Mouse (Mus musculus) spleen, adult 2 months (tissue): Measurements from ENCODE around the gene Prm1.

Experiments
- CTCF ChIP-seq: fragments of 200-500 bp; IDR thresholded peaks from 2 replicates; pipeline ENCODE4 v1.5.1; 2011; ENCODE audit warnings: mild to moderate bottlenecking, inconsistent platforms; ENCODE audit not compliant: insufficient read depth, insufficient read length, insufficient replicate concordance; ENCODE audit errors: extremely low read depth
- POLR2A ChIP-seq: fragments of 200-500 bp; IDR thresholded peaks from 2 replicates; pipeline ENCODE4 v1.6.1; 2011; ENCODE audit warnings: low read depth, low read length, inconsistent platforms

- TF ChIP-seq CTCF: no peak
- no peak for TF ChIP-seq POLR2A
These were observed 29.4 kb upstream of the Prm1 start, which contains the start of gene Rmi2 for GRCm38 (mm10) chr16:10834911-10835587.
